Mouse (Mus musculus) kidney, postnatal 4 days (tissue): ENCODE results near the gene Anp32e.
"Not testable (repeated sequence)": the region's sequence is repeated elsewhere in the genome, so short reads cannot be mapped to it uniquely, and the experiment has no call there.

Experiments
- DNase-seq, 2 experiments: peaks; one replicate each; pipeline ENCODE4 v3.0.0; 2021; ENCODE audit warnings: mixed read lengths in 2 of 2

Anp32e gene

GRCm38 (mm10) chr3:95977587-95977986, 48.5 kb downstream of the Anp32e start:
- DNase-seq = not testable (repeated sequence)

GRCm38 (mm10) chr3:95978265-95978664, 49.2 kb downstream of the Anp32e start:
- no peak for DNase-seq

- no peak for DNase-seq
These were observed 51.4 kb downstream of the Anp32e start for GRCm38 (mm10) chr3:95980276-95980970.

GRCm38 (mm10) chr3:95982129-95982528, 53.1 kb downstream of the Anp32e start:
- no peak for DNase-seq

- DNase-seq = peak; percentile 73 to 81
These were observed 56.4 kb downstream of the Anp32e start for GRCm38 (mm10) chr3:95985209-95986000.

- DNase-seq = peak; percentile 61 to 77
These were observed 57.1 kb downstream of the Anp32e start for GRCm38 (mm10) chr3:95986001-95986622.

- DNase-seq = no peak
These were observed 57.9 kb downstream of the Anp32e start for GRCm38 (mm10) chr3:95986984-95987383.

GRCm38 (mm10) chr3:95987386-95988110, 58.5 kb downstream of the Anp32e start:
- peak in 1 of 2 experiments; percentile 15 for DNase-seq

- no peak for DNase-seq
These were observed 59.1 kb downstream of the Anp32e start for GRCm38 (mm10) chr3:95988138-95988537.

- DNase-seq = peak; percentile 81 to 87
These were observed 59.9 kb downstream of the Anp32e start for GRCm38 (mm10) chr3:95988969-95989368.

- DNase-seq = no peak
These were observed 61.4 kb downstream of the Anp32e start for GRCm38 (mm10) chr3:95990413-95990941.

- DNase-seq = no peak
These were observed 64.1 kb downstream of the Anp32e start for GRCm38 (mm10) chr3:95992990-95993603.

- DNase-seq = peak; percentile 47 to 59
These were observed 64.8 kb downstream of the Anp32e start for GRCm38 (mm10) chr3:95993881-95994280.

- DNase-seq = peak; percentile 30 to 49
These were observed 65.4 kb downstream of the Anp32e start for GRCm38 (mm10) chr3:95994381-95994846.

- peak; percentile 71 to 78 for DNase-seq
These were observed 66.1 kb downstream of the Anp32e start for GRCm38 (mm10) chr3:95994975-95995801.

- DNase-seq = peak; percentile 76 to 83
These were observed 66.9 kb downstream of the Anp32e start, which contains the start of gene Plekho1 for GRCm38 (mm10) chr3:95995802-95996428. Gene Plekho1 (minus strand): TSS chr3:95996001.

GRCm38 (mm10) chr3:95996451-95997073, 67.5 kb downstream of the Anp32e start:
- no peak for DNase-seq
